Mouse (Mus musculus) megakaryocyte, embryonic 14.5 days (primary cell): ENCODE results near the gene Olfml1.

Experiments
- FLI1 ChIP-seq: IDR thresholded peaks from 2 replicates; pipeline ENCODE4 v1.6.1; 2012; ENCODE audit warnings: low read length, inconsistent platforms, mixed read lengths
- GATA1 ChIP-seq: IDR thresholded peaks from 3 replicates; pipeline ENCODE4 v1.6.1; 2012; ENCODE audit warnings: mixed read lengths, low read length, inconsistent platforms, borderline replicate concordance

- TF ChIP-seq GATA1 (no peak), FLI1 (no peak)
Observed at GRCm38 (mm10) chr7:107620137-107620536, 52.9 kb downstream of the Olfml1 start.
